Mouse (Mus musculus) gastrocnemius, postnatal 14 days (tissue): Measurements from ENCODE around the gene Gm11127. TPM values are rescaled to one million over a fixed set of nuclear protein-coding genes. Genes with fewer than 3 reads are reported as not detected.
"Not testable (repeated sequence)": the region's sequence is repeated elsewhere in the genome, so short reads cannot be mapped to it uniquely, and the experiment has no call there.

Source experiments
- DNase-seq: peaks from one replicate; pipeline ENCODE4 v3.0.0; 2021; ENCODE audit warnings: mixed read lengths
- intact Hi-C: fragments of 180-260 bp; cut with DNase I; formaldehyde crosslinking; loops from one replicate; pipeline ENCODE4 v1.15.1; 2025; ENCODE audit warnings: low total_unique reads
- total RNA-seq, 2 experiments: library from RNA; stranded (reverse); gene quantifications; 2 replicates each; pipeline ENCODE4 v1.2.3; 2021

The Gm11127 gene
- total RNA-seq, 2 experiments from 2014 or later, result 0.92 to 1.0 TPM

GRCm38 (mm10) chr17:36034524-36034923 lies 23.6 kb downstream of the Gm11127 start:
- intact Hi-C loops, result loop anchor here (2.0 kb wide), 1 partner anchor 38 kb away; no protein-coding TSS in a partner anchor
- DNase-seq, result not testable (repeated sequence)

GRCm38 (mm10) chr17:36032351-36032875 lies 25.8 kb downstream of the Gm11127 start, which contains the start of gene H2-T23:
TSS of gene H2-T23 (minus strand) at chr17:36032855.
- DNase-seq, result peak; percentile 22
- intact Hi-C loops, result not testable (repeated sequence)

GRCm38 (mm10) chr17:36031583-36032331 lies 26.4 kb downstream of the Gm11127 start:
- intact Hi-C loops, DNase-seq: not testable (repeated sequence)

- DNase-seq, intact Hi-C loops: not testable (repeated sequence)
Observed at GRCm38 (mm10) chr17:36030703-36031582, 27.2 kb downstream of the Gm11127 start.

- DNase-seq, intact Hi-C loops: not testable (repeated sequence)
Observed at GRCm38 (mm10) chr17:36030046-36030702, 28.0 kb downstream of the Gm11127 start.

GRCm38 (mm10) chr17:36028879-36029619 lies 29.1 kb downstream of the Gm11127 start:
- intact Hi-C loops, result no loop called here
- no peak for DNase-seq

GRCm38 (mm10) chr17:36027663-36028062 lies 30.5 kb downstream of the Gm11127 start:
- DNase-seq, result no peak
- intact Hi-C loops, result no loop called here

GRCm38 (mm10) chr17:36025901-36026300 lies 32.3 kb downstream of the Gm11127 start:
- intact Hi-C loops, result no loop called here
- DNase-seq, result no peak

GRCm38 (mm10) chr17:36025197-36025596 lies 33.0 kb downstream of the Gm11127 start:
- DNase-seq, result no peak
- intact Hi-C loops, result no loop called here

GRCm38 (mm10) chr17:36023710-36024654 lies 34.2 kb downstream of the Gm11127 start:
- intact Hi-C loops, result no loop called here
- no peak for DNase-seq

GRCm38 (mm10) chr17:36022922-36023321 lies 35.2 kb downstream of the Gm11127 start:
- intact Hi-C loops, result no loop called here

GRCm38 (mm10) chr17:36022098-36022497 lies 36.1 kb downstream of the Gm11127 start:
- intact Hi-C loops, result no loop called here

More at GRCm38 (mm10) chr17:36022922-36023321, 35.2 kb downstream of the Gm11127 start:
- no peak for DNase-seq

GRCm38 (mm10) chr17:36021309-36021708 lies 36.9 kb downstream of the Gm11127 start:
- intact Hi-C loops, result no loop called here

More at GRCm38 (mm10) chr17:36022098-36022497, 36.1 kb downstream of the Gm11127 start:
- no peak for DNase-seq

GRCm38 (mm10) chr17:36020191-36021073 lies 37.7 kb downstream of the Gm11127 start, which contains the start of gene H2-T24:
TSS of gene H2-T24 (minus strand) at chr17:36020560.
- intact Hi-C loops, result no loop called here
- DNase-seq, result peak; percentile 62

More at GRCm38 (mm10) chr17:36021309-36021708, 36.9 kb downstream of the Gm11127 start:
- no peak for DNase-seq

GRCm38 (mm10) chr17:36019519-36019918 lies 38.7 kb downstream of the Gm11127 start:
- DNase-seq, result no peak
- intact Hi-C loops, result no loop called here

- no peak for DNase-seq
- intact Hi-C loops, result no loop called here
Observed at GRCm38 (mm10) chr17:36018979-36019378, 39.2 kb downstream of the Gm11127 start.

GRCm38 (mm10) chr17:36017046-36017445 lies 41.1 kb downstream of the Gm11127 start:
- intact Hi-C loops, result no loop called here
- DNase-seq, result no peak
